Mouse (Mus musculus): ENCODE data around the gene Ppp2r1b. TPM values are rescaled to one million over a fixed set of nuclear protein-coding genes. Genes with fewer than 3 reads are reported as not detected.

Ppp2r1b gene
- total RNA-seq (2023): 10 to 100 TPM; 24.7 to 25.1 TPM

GRCm38 (mm10) chr9:50845081-50845480 lies at the start of gene Ppp2r1b:
Gene Ppp2r1b (plus strand): TSS chr9:50845301.

Other genes with a start within 250 kb of the Ppp2r1b start
- 10 to 100 TPM; 76.6 to 86.2 TPM for gene Sdhd, start 241.5 kb upstream of the Ppp2r1b start, total RNA-seq (2023)
- 10 to 100 TPM; 48.7 to 53.5 TPM for gene Timm8b, start 241.4 kb upstream of the Ppp2r1b start, total RNA-seq (2023)
- under 1 TPM; 0.42 to 0.90 TPM for gene Pih1d2, start 228.0 kb upstream of the Ppp2r1b start, total RNA-seq (2023)
- gene Nkapd1, start 227.8 kb upstream of the Ppp2r1b start, total RNA-seq (2023): 10 to 100 TPM; 10.8 to 12.4 TPM
- 10 to 100 TPM; 18.8 to 21.4 TPM for gene Dlat, start 185.5 kb upstream of the Ppp2r1b start, total RNA-seq (2023)
- under 1 TPM in 1 of 2 experiments, not detected in 1; 0.11 TPM for gene Dixdc1, start 105.8 kb upstream of the Ppp2r1b start, total RNA-seq (2023)
- not detected for gene 2310030G06Rik, start 98.8 kb upstream of the Ppp2r1b start, total RNA-seq (2023)
- gene Cryab, start 94.0 kb upstream of the Ppp2r1b start, total RNA-seq (2023): 1 to 10 TPM; 2.3 to 2.7 TPM
- not detected for gene Hspb2, start 92.9 kb upstream of the Ppp2r1b start, total RNA-seq (2023)
- 1 to 10 TPM; 4.6 to 6.4 TPM for gene Fdxacb1, start 77.1 kb upstream of the Ppp2r1b start, total RNA-seq (2023)
- gene Alg9, start 70.3 kb upstream of the Ppp2r1b start, total RNA-seq (2023): 10 to 100 TPM; 11.2 to 13.2 TPM
- 10 to 100 TPM; 11.1 to 17.2 TPM for gene 1110032A03Rik, start 69.8 kb upstream of the Ppp2r1b start, total RNA-seq (2023)
- 10 to 100 TPM; 44.5 to 47.0 TPM for gene Sik2, start 163.8 kb downstream of the Ppp2r1b start, total RNA-seq (2023)
- not detected for gene Btg4, start 215.6 kb downstream of the Ppp2r1b start, total RNA-seq (2023)
- gene Layn, start 231.8 kb downstream of the Ppp2r1b start, total RNA-seq (2023): 1 to 10 TPM; 4.8 to 5.8 TPM

All from neutrophil, adult 83 days (primary cell).